Comparison of ENCODE assay signal across 9 mouse cellular contexts in the genomic region with DNA sequence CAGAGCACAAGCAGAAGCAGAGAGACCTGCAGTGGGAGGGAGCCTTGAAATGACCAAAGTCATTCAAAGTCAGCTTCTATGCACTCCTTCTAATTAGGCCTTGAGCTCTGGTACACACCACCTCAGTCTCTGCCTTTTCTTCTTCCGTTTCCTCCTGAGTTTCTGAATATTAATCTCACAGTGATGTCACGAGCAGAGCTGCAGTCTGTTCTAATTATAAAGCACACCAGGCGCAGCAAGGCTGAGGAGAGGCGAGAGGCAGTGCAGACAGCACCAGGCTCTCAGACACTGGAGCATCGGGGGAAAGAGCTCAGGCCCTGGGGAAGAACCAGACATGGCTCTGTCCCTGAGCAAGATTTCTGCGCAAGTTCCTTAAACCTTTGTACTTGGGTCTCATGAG. TPM values are rescaled to one million over a fixed set of nuclear protein-coding genes. Genes with fewer than 3 reads are reported as not detected.
DNase-seq lines count a peak whose midpoint lies in the region; ATAC-seq and TF ChIP-seq lines count a peak whose summit lies in the region.
"Had no signal": no experiment of that assay in that cellular context is flagged by ENCODE, and none has a peak within 500 bp of the region (broad histone marks: within the 10 kb centered on the region; RNA-seq: fewer than 3 reads in every experiment).

No protein-coding gene starts in this region.

- no peaks in the 10 kb centered on the region for H3K36me3 ChIP-seq in kidney, adult 2 months (ENCODE audit: control insufficient read depth, insufficient read depth, low read length)
- H3K36me3 ChIP-seq in forebrain, embryonic 13.5 days (ENCODE audit: poor library complexity, severe bottlenecking) = no peaks in the 10 kb centered on the region
- H3K36me3 ChIP-seq in intestine, postnatal 0 days (ENCODE audit: control insufficient read depth, insufficient read depth) = no peaks in the 10 kb centered on the region

- H3K9ac ChIP-seq in forebrain, embryonic 13.5 days = peak overlapping the region; percentile 43; the same call in 1 of the 2 replicates
- H3K9ac ChIP-seq in intestine, postnatal 0 days (ENCODE audit: low read depth, low read length) = no peak overlapping the region

- DNase-seq in kidney, adult 2 months = peak; percentile 44
- DNase-seq in kidney, postnatal 4 days = no peak
- DNase-seq in B cell, adult 2 months = peak; percentile 52 to 55
- DNase-seq in urinary bladder, postnatal 36 days (ENCODE audit: low spot score in 2 of 2) = no peak
- no peak for DNase-seq in ovary, postnatal 14 days (ENCODE audit: low spot score)
- DNase-seq: embryo, embryonic 11 days had no signal

- H3K4me3 ChIP-seq in kidney, adult 2 months (ENCODE audit: insufficient read depth, low read depth, low read length) = no peak overlapping the region
- H3K4me3 ChIP-seq in forebrain, embryonic 13.5 days = no peak overlapping the region
- H3K4me3 ChIP-seq in intestine, postnatal 0 days (ENCODE audit: low read depth, low read length) = no peak overlapping the region

- H3K4me1 ChIP-seq in kidney, adult 2 months (ENCODE audit: control insufficient read depth, insufficient read depth, low read length) = peaks cover 78% of the 10 kb centered on the region
- H3K4me1 ChIP-seq in forebrain, embryonic 13.5 days = peaks cover 65% of the 10 kb centered on the region
- peaks cover 34% of the 10 kb centered on the region for H3K4me1 ChIP-seq in intestine, postnatal 0 days (replicated peaks; ENCODE audit: control insufficient read depth, insufficient read depth, low read length)

- WGBS in kidney, adult 2 months = 23% methylated on average over 6 of the region's 6 CpGs
- WGBS in forebrain, embryonic 13.5 days = 30% methylated on average over 6 of the region's 6 CpGs
- WGBS in intestine, postnatal 0 days = 43% methylated on average over 6 of the region's 6 CpGs

- H3K9me3 ChIP-seq in forebrain, embryonic 13.5 days (replicated peaks) = no peaks in the 10 kb centered on the region
- no peaks in the 10 kb centered on the region for H3K9me3 ChIP-seq in intestine, postnatal 0 days (ENCODE audit: control insufficient read depth)

- no peak for TF ChIP-seq CTCF in kidney, adult 2 months (conservative IDR thresholded peaks at IDR 0.05; ENCODE audit: insufficient read depth, insufficient read length, low read depth, low read length)
- no peak for TF ChIP-seq CTCF in intestine, postnatal 0 days (IDR thresholded peaks at IDR 0.05; ENCODE audit: low read depth)

- peak; percentile 66 for ATAC-seq in forebrain, embryonic 13.5 days
- no peak for ATAC-seq in intestine, postnatal 0 days
- no peak for ATAC-seq in erythroid progenitor cell, adult 5-6 weeks (replicated peaks; ENCODE audit: low FRiP score, poor library complexity, severe bottlenecking)

- H3K27ac ChIP-seq in kidney, adult 2 months (ENCODE audit: insufficient read depth, low read depth, low read length) = peak overlapping the region; percentile 60
- H3K27ac ChIP-seq in forebrain, embryonic 13.5 days = peak overlapping the region; percentile 67
- 0 out of 2 replicates have a peak overlapping the region, but pooled peaks have one; percentile 21 for H3K27ac ChIP-seq in intestine, postnatal 0 days (ENCODE audit: low read depth, low read length)

- no peaks in the 10 kb centered on the region for H3K27me3 ChIP-seq in kidney, adult 2 months (replicated peaks; ENCODE audit: control insufficient read depth, insufficient read depth, low read length)
- H3K27me3 ChIP-seq in forebrain, embryonic 13.5 days = no peaks in the 10 kb centered on the region
- no peaks in the 10 kb centered on the region for H3K27me3 ChIP-seq in intestine, postnatal 0 days (replicated peaks; ENCODE audit: control insufficient read depth, insufficient read depth, low read length)

- TF ChIP-seq POLR2A in kidney, adult 2 months (IDR thresholded peaks at IDR 0.05; ENCODE audit: low read depth, low read length) = no peak

- no peak overlapping the region for H3K4me2 ChIP-seq in forebrain, embryonic 13.5 days
- H3K4me2 ChIP-seq in intestine, postnatal 0 days (replicated peaks; ENCODE audit: low read depth) = no peak overlapping the region

RNA-seq across cellular contexts. Expression of gene Shb, which starts 23.8 kb away (rescaled TPM):
- polyA plus RNA-seq in kidney, adult 2 months (2012; rRNA removed) = 57.1 and 59.4 TPM in 2 replicates
- polyA plus RNA-seq in forebrain, embryonic 13.5 days (2015; fragmentation: Nextera tagmentation; extraction: Ambion mirVana) = 6.5 and 7.2 TPM in 2 replicates
- 7.2 and 7.5 TPM in 2 replicates for polyA plus RNA-seq in intestine, postnatal 0 days (2015; fragmentation: Nextera tagmentation; extraction: Ambion mirVana)
- 1.3 TPM in 1 of 2 replicates, not detected in the other for total RNA-seq in erythroid progenitor cell, adult 5-6 weeks (2015; ENCODE audit: low replicate concordance)
- total RNA-seq in erythroid progenitor cell, adult 5-6 weeks (2017; ENCODE audit: low replicate concordance) = 1.5 and 6.5 TPM in 2 replicates

Comparison
In these comparisons a context has a peak if more than half of its experiments do, and no peak if none do; other contexts are left out.
1. DNase-seq: peak in kidney, adult 2 months (single experiment) and B cell, adult 2 months (2 of 2); none in kidney, postnatal 4 days (0 of 2), urinary bladder, postnatal 36 days (0 of 2) and ovary, postnatal 14 days (single experiment).
2. Peak in every context shown above with its lines, with median percentiles within 50 percentile points of each other: H3K27ac ChIP-seq.